Mouse (Mus musculus) CD4-positive, CD25-positive, alpha-beta regulatory T cell, adult 2 months (primary cell): ENCODE measurements around the gene Isca1.
"Not testable (repeated sequence)": the region's sequence is repeated elsewhere in the genome, so short reads cannot be mapped to it uniquely, and the experiment has no call there.

Experiments
- DNase-seq: peaks from one replicate; pipeline ENCODE4 v3.0.0-alpha.2; 2012; ENCODE audit warnings: low read depth, low spot score

The Isca1 gene

GRCm38 (mm10) chr13:59746711-59747110 lies 22.9 kb downstream of the Isca1 start, which contains the start of gene 1700014D04Rik:
TSS of gene 1700014D04Rik (minus strand) at chr13:59746752.
- DNase-seq: no peak

- no peak for DNase-seq
These were observed 23.4 kb downstream of the Isca1 start for GRCm38 (mm10) chr13:59746164-59746563.

GRCm38 (mm10) chr13:59745462-59745861 lies 24.1 kb downstream of the Isca1 start:
- no peak for DNase-seq

GRCm38 (mm10) chr13:59741697-59742096 lies 27.9 kb downstream of the Isca1 start:
- DNase-seq: peak; percentile 42

- no peak for DNase-seq
These were observed 28.5 kb downstream of the Isca1 start for GRCm38 (mm10) chr13:59741096-59741495.

- no peak for DNase-seq
These were observed 30.2 kb downstream of the Isca1 start for GRCm38 (mm10) chr13:59739397-59739796.

GRCm38 (mm10) chr13:59738455-59738854 lies 31.2 kb downstream of the Isca1 start:
- DNase-seq: no peak

- peak; percentile 17 for DNase-seq
These were observed 34.4 kb downstream of the Isca1 start for GRCm38 (mm10) chr13:59735190-59735589.

- DNase-seq: not testable (repeated sequence)
These were observed 35.3 kb downstream of the Isca1 start for GRCm38 (mm10) chr13:59734347-59734746.

GRCm38 (mm10) chr13:59733936-59734335 lies 35.7 kb downstream of the Isca1 start:
- no peak for DNase-seq

- no peak for DNase-seq
These were observed 38.0 kb downstream of the Isca1 start, which contains the start of gene Spata31d1d for GRCm38 (mm10) chr13:59731652-59732051. TSS of gene Spata31d1d (minus strand) at chr13:59731752.

- DNase-seq: peak; percentile 89
These were observed 41.1 kb downstream of the Isca1 start for GRCm38 (mm10) chr13:59728378-59729093.

- DNase-seq: no peak
These were observed 43.3 kb downstream of the Isca1 start for GRCm38 (mm10) chr13:59726139-59726867.

- DNase-seq: not testable (repeated sequence)
These were observed 47.5 kb downstream of the Isca1 start for GRCm38 (mm10) chr13:59722089-59722488.

GRCm38 (mm10) chr13:59719475-59719874 lies 50.1 kb downstream of the Isca1 start:
- DNase-seq: no peak

GRCm38 (mm10) chr13:59718857-59719440 lies 50.7 kb downstream of the Isca1 start:
- DNase-seq: peak; percentile 40

- DNase-seq: peak; percentile 73
These were observed 55.9 kb downstream of the Isca1 start for GRCm38 (mm10) chr13:59713710-59714109.

- not testable (repeated sequence) for DNase-seq
These were observed 57.6 kb downstream of the Isca1 start, which contains the start of gene Spata31d1b for GRCm38 (mm10) chr13:59711984-59712383. TSS of gene Spata31d1b (plus strand) at chr13:59712284.

GRCm38 (mm10) chr13:59710230-59710629 lies 59.4 kb downstream of the Isca1 start, which contains the start of gene Spata31d1a:
TSS of gene Spata31d1a (minus strand) at chr13:59710330.
- DNase-seq: no peak
